Mouse (Mus musculus) kidney, embryonic 16.5 days (tissue): ENCODE measurements around the gene Kank1. TPM values are rescaled to one million over a fixed set of nuclear protein-coding genes. Genes with fewer than 3 reads are reported as not detected.

Experiments
- ATAC-seq: fragments of 200-750 bp; cut with Nextera tagmentation; 2 replicates; pipeline ENCODE4 v1.8.0; 2017; ENCODE audit warnings: moderate TSS enrichment; ENCODE audit not compliant: low FRiP score, low TSS enrichment
- H3K27ac ChIP-seq: fragments of 300-500 bp; sonication (generic); 2 replicates; pipeline ENCODE4 v1.5.1; 2014; ENCODE audit warnings: low read length
- H3K27me3 ChIP-seq: fragments of 300-500 bp; sonication (generic); 2 replicates; pipeline ENCODE4 v1.6.1; 2014; ENCODE audit warnings: low read length, control low read depth, mixed read lengths; ENCODE audit not compliant: insufficient read depth
- H3K36me3 ChIP-seq: fragments of 300-500 bp; sonication (generic); 2 replicates; pipeline ENCODE4 v1.6.1; 2014; ENCODE audit warnings: low read length, control low read depth, mixed read lengths; ENCODE audit not compliant: insufficient read depth
- H3K4me1 ChIP-seq: fragments of 300-500 bp; sonication (generic); 2 replicates; pipeline ENCODE4 v1.6.1; 2014; ENCODE audit warnings: low read length, control low read depth, mixed read lengths; ENCODE audit not compliant: insufficient read depth
- H3K4me2 ChIP-seq: fragments of 300-500 bp; sonication (generic); replicated peaks from 2 replicates; pipeline ENCODE4 v1.6.1; 2014; ENCODE audit warnings: low read depth, low read length
- H3K4me3 ChIP-seq: fragments of 300-500 bp; sonication (generic); 2 replicates; pipeline ENCODE4 v1.5.1; 2014; ENCODE audit warnings: mild to moderate bottlenecking, low read length
- H3K9ac ChIP-seq: fragments of 300-500 bp; sonication (generic); replicated peaks from 2 replicates; pipeline ENCODE4 v1.6.1; 2014; ENCODE audit warnings: low read length
- H3K9me3 ChIP-seq: fragments of 300-500 bp; sonication (generic); 2 replicates; pipeline ENCODE4 v1.6.1; 2016; ENCODE audit warnings: low read length, control low read depth
- WGBS: fragments of 180-500 bp; shearing (Covaris S2); extraction: QIAGEN DNeasy Blood & Tissue Kit; methylation state at CpG from one replicate; pipeline ENCODE4 v1.1.7; 2014; 5-methylcytosine and 5-hydroxymethylcytosine counted together
- polyA plus RNA-seq: library from polyadenylated mRNA; unstranded; fragments of >200 nt; fragmentation: Nextera tagmentation; extraction: Ambion mirVana; gene quantifications from 2 replicates; pipeline ENCODE4 v1.2.1, GENCODE M21; 2015

Kank1 gene
- polyA plus RNA-seq, 1 experiment from 2014 or later: 30.9 TPM

DNA sequence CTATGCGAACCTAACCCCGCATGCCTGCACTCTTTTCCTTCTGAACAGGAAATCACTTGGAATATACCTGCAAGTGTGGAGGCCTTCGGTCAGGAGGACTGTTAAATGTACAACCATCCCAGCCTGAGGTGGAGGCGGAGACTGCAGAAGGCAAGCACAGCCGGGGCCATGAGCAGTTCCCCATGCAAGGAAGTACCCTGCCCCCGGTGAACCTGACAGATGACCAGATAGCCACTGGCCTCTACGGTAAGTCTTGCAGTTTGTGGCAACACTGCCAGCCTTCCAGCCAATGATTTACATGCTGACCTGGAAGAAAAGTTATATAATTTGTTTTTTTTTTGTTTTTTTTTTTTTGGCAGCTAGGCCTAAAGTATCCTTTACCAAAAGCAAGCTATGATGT, 185.3 kb downstream of the Kank1 start:
- H3K27me3 ChIP-seq: no peaks in the 10 kb centered on the region
- peaks cover 24% of the 10 kb centered on the region; the same call in 1 of the 2 replicates for H3K36me3 ChIP-seq
- no peak for ATAC-seq
- 70% methylated on average over 7 of the region's 7 CpGs for WGBS
- no peak overlapping the region for H3K4me2 ChIP-seq
- no peak overlapping the region for H3K9ac ChIP-seq
- H3K9me3 ChIP-seq: no peaks in the 10 kb centered on the region
- H3K4me1 ChIP-seq: 0 out of 2 replicates have a peak, but pooled peaks cover 5% of the 10 kb centered on the region
- no peak overlapping the region for H3K27ac ChIP-seq
- H3K4me3 ChIP-seq: no peak overlapping the region

DNA sequence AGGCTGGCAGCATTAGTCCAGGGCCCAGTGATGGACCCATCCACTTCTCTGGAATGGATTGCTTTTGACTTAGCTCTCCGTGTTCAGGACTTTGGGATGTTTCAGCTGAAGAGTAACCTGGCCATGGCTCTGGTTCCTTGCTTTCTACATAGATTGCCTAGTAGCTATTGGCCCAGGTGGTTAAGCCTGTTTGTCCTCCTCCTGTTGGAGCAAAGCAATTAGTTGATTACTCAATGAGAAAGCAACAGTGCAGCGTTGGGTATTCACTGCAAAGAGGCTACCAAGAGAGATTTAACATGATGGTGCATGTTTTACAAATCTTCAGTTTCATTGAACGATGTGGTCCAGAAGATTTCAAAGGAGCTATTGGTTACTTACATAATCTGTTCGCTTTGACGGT, 186.6 kb downstream of the Kank1 start:
- peaks cover 29% of the 10 kb centered on the region; the same call in 1 of the 2 replicates for H3K36me3 ChIP-seq
- H3K4me3 ChIP-seq: no peak overlapping the region
- no peak overlapping the region for H3K4me2 ChIP-seq
- WGBS: 91% methylated on average over 5 of the region's 5 CpGs
- H3K4me1 ChIP-seq: no peaks in the 10 kb centered on the region
- no peak overlapping the region for H3K27ac ChIP-seq
- no peak overlapping the region for H3K9ac ChIP-seq
- no peaks in the 10 kb centered on the region for H3K9me3 ChIP-seq
- H3K27me3 ChIP-seq: no peaks in the 10 kb centered on the region
- no peak for ATAC-seq

DNA sequence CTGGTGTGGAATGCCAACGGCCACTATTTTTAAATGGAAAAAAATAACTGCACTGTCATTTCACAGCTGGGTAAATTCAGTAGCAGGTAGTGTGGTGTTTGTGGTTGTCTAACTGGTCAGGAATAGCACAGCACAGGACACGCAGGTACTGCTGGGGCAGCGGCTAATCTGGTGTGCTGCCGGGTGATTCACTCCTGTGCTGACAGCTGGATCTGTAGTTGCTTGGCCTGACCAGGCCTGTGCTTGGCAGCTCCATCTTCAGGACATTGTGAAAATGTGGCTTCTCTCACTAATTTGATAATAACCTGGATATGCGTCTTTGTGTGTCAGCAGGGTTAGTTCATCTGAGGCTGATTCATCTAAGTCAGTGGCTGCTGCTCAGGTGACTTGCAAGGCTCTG, 189.7 kb downstream of the Kank1 start:
- WGBS: 83% methylated on average over 5 of the region's 5 CpGs
- no peak overlapping the region for H3K9ac ChIP-seq
- no peak overlapping the region for H3K27ac ChIP-seq
- peaks cover under 1% of the 10 kb centered on the region for H3K4me1 ChIP-seq
- ATAC-seq: no peak
- peaks cover 46% of the 10 kb centered on the region for H3K36me3 ChIP-seq
- no peaks in the 10 kb centered on the region for H3K27me3 ChIP-seq
- no peaks in the 10 kb centered on the region for H3K9me3 ChIP-seq
- H3K4me3 ChIP-seq: no peak overlapping the region
- H3K4me2 ChIP-seq: no peak overlapping the region

DNA sequence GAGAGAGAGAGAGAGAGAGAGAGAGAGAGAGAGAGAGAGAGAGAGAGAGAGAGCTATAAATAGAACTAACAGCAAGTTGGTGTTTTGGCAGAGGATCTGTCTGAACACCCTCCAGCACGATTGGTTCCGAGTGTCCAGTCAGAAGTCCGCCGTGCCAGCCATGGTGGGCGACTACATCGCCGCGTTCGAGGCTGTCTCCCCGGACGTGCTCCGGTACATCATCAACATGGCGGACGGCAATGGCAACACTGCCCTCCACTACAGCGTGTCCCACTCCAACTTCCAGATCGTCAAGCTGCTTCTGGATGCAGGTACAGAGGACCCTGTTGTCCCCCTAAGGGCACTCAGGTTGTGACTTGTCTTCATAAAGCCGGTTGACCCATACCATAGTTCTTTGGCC, 191.1 kb downstream of the Kank1 start:
- no peak overlapping the region for H3K27ac ChIP-seq
- WGBS: 96% methylated on average over 17 of the region's 17 CpGs
- peaks cover 7% of the 10 kb centered on the region for H3K4me1 ChIP-seq
- ATAC-seq: no peak
- H3K36me3 ChIP-seq: peaks cover 48% of the 10 kb centered on the region
- no peak overlapping the region for H3K4me2 ChIP-seq
- H3K9me3 ChIP-seq: no peaks in the 10 kb centered on the region
- H3K4me3 ChIP-seq: no peak overlapping the region
- H3K27me3 ChIP-seq: no peaks in the 10 kb centered on the region
- no peak overlapping the region for H3K9ac ChIP-seq

DNA sequence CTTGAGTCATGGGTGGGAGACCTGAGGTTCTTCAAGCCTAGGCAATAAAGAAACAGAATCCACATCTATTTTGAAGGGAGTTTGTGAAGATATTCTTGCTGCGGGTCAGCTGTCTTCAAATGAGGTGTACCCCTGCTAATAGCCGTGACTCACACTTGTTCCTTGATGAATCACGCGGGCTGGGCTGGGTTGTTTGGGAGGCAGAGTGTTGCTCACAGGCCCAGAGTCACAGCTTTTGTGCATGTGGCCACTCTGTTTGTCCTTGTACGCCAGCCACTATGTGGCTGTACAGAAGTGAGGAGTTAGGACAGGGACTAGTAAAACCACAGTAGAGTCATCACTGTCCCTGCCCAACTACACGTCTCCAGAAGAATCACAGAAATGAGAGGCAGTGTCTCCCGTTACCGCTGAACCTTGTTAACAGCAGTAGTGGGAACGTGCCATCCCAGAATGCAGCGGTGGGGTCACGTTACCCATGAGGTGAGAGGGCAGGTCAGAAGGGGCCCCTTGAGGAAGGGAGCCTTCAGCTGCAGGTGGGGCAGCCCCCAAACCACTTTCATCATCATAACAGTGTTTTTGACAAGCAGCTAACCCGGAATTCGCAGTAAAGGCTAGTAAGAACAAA, 191.7 kb downstream of the Kank1 start:
- Histone ChIP-seq H3K27me3 (no peaks in the 10 kb centered on the region), H3K4me2 (no peak overlapping the region), H3K9ac (no peak overlapping the region), H3K4me3 (no peak overlapping the region), H3K27ac (no peak overlapping the region), H3K9me3 (no peaks in the 10 kb centered on the region), H3K36me3 (peaks cover 43% of the 10 kb centered on the region), H3K4me1 (peaks cover 7% of the 10 kb centered on the region)
- no peak for ATAC-seq
- 71% methylated on average over 13 of the region's 13 CpGs for WGBS

DNA sequence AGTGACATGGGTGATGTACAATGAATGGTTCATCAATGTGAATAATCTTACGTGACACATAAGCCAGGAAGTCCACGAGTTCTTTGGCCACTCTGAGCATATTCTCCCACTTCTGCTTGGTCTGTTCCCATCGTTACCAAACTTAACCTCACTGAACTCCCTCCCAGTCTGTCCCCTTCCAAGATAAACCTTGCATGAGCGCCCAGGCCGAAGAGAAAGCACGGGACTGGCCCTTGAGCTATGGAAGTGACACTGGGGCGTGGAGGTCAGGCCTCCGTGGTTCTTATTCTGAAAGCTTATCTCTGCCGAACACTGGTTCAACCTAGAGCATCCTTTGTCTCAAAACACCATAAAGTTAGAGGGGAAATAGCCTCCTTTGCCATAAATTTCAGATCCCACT, 194.7 kb downstream of the Kank1 start:
- peaks cover 9% of the 10 kb centered on the region for H3K4me1 ChIP-seq
- no peaks in the 10 kb centered on the region for H3K9me3 ChIP-seq
- WGBS: 29% methylated on average over 9 of the region's 9 CpGs

DNA sequence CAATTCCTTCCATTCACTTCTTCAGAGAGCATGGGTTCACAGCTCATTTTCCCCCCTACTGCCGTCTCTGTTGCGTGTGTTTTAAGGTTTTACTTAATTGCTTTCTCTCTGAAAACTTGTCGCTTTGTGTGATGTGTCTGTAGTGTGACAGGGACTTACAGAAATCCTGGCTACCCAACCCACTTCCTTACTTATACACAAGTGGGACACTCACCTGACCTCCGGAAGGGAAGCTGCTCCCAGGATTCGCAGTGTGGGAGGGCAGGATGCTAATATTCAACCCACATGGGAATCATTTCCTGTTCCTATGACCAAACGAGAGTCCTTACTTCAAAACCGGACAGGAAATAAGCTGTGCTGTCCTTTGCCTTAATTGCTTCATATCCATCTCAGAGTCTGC, 195.1 kb downstream of the Kank1 start:
- no peak for ATAC-seq
- WGBS: 45% methylated on average over 7 of the region's 7 CpGs
- H3K4me2 ChIP-seq: no peak overlapping the region
- H3K9ac ChIP-seq: no peak overlapping the region
- H3K27me3 ChIP-seq: no peaks in the 10 kb centered on the region
- H3K27ac ChIP-seq: no peak overlapping the region
- peaks cover 14% of the 10 kb centered on the region for H3K4me1 ChIP-seq
- no peak overlapping the region for H3K4me3 ChIP-seq
- H3K36me3 ChIP-seq: peaks cover 25% of the 10 kb centered on the region
- H3K9me3 ChIP-seq: no peaks in the 10 kb centered on the region

More for the DNA sequence above, 194.7 kb downstream of the Kank1 start:
- Histone ChIP-seq H3K27ac (no peak overlapping the region), H3K9ac (no peak overlapping the region), H3K4me3 (no peak overlapping the region), H3K4me2 (no peak overlapping the region), H3K27me3 (no peaks in the 10 kb centered on the region), H3K36me3 (peaks cover 25% of the 10 kb centered on the region)
- ATAC-seq: no peak

DNA sequence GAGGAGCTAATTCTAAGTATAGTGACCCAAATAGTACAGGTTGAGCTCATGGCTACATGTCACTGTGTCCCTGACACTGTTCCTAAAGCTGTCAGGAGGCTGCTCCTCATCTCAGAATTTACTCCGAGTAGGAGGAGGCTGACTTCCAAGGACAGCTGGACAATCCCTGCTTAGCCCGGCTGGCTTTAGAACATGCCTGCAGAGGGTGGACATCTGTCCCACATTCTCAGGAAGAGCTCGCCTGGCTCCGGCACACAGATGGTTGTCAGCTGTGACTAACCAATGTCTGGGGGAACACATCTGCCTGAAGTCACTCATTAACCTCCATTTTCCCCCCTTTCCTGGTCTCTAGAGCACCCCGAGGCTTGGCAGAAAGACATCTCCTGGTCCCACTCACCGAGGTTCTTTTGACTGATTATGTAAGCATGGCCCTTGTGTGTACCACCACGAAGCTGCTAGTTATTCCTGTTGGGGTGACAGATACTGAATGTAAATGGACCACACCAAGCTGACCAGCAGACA, 196.5 kb downstream of the Kank1 start:
- no peak for ATAC-seq
- WGBS: 61% methylated on average over 7 of the region's 7 CpGs
- Histone ChIP-seq H3K9me3 (no peaks in the 10 kb centered on the region), H3K9ac (no peak overlapping the region), H3K4me3 (no peak overlapping the region), H3K36me3 (peaks cover 21% of the 10 kb centered on the region), H3K27ac (no peak overlapping the region), H3K27me3 (no peaks in the 10 kb centered on the region), H3K4me2 (no peak overlapping the region), H3K4me1 (peaks cover 14% of the 10 kb centered on the region)

DNA sequence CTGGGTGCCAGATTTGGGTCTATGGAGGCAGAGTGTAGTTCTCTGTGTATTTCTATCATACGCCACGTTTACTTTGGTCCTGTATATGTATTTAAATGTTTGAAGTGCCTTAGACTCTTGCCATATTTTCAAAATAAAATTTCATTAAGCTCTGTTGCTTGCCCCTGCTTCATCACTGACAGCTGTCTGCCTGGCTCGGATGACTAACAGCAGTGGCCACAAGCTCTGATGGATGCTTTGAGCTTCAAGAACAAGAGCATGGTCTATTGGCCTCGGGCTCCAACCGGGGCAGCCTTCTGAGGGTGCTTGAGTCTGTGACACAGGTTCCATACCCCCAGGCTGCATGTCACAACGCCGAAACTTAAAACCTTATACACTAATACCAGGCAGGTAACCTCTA, 197.6 kb downstream of the Kank1 start:
- H3K27ac ChIP-seq: no peak overlapping the region
- H3K36me3 ChIP-seq: peaks cover 17% of the 10 kb centered on the region
- H3K9ac ChIP-seq: no peak overlapping the region
- H3K4me1 ChIP-seq: peaks cover 14% of the 10 kb centered on the region
- H3K27me3 ChIP-seq: no peaks in the 10 kb centered on the region
- H3K4me3 ChIP-seq: no peak overlapping the region
- no peak overlapping the region for H3K4me2 ChIP-seq
- 85% methylated on average over 7 of the region's 7 CpGs for WGBS
- ATAC-seq: no peak
- H3K9me3 ChIP-seq: no peaks in the 10 kb centered on the region

DNA sequence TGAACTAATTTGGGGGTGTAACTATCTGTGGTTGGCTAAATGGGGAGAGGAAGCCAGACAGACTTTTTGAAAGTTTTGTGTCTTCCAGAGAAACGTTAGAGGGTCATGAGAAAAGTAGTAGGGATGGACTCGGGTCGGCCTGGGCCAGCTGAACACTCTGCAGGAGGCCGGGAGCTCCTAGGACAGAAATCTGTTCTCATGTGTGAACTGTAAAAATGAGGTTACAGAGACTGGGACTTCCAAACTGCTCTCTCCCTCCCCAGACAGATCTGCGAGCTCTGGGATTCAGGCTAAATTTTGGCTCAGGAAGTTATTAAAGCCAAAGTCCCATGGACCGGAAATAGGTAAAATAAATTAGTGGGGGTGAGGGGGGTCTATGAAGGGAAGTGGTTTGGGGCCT, 198.0 kb downstream of the Kank1 start:
- H3K27me3 ChIP-seq: no peaks in the 10 kb centered on the region
- peaks cover 14% of the 10 kb centered on the region for H3K4me1 ChIP-seq
- no peak overlapping the region for H3K9ac ChIP-seq
- no peak for ATAC-seq
- 35% methylated on average over 6 of the region's 6 CpGs for WGBS
- H3K36me3 ChIP-seq: peaks cover 17% of the 10 kb centered on the region
- H3K4me2 ChIP-seq: no peak overlapping the region
- no peaks in the 10 kb centered on the region for H3K9me3 ChIP-seq
- H3K27ac ChIP-seq: no peak overlapping the region
- no peak overlapping the region for H3K4me3 ChIP-seq
